Mouse (Mus musculus) lung, postnatal 10 days (tissue): ENCODE measurements at regions not wholly inside any gene's neighbourhood (a gene's known extent, or its start where the extent isn't known, plus 50 kb on each side); places are given as distances from the start of the nearest gene placed in this dataset.

ENCODE experiments used
- DNase-seq: peaks from one replicate; pipeline ENCODE4 v3.0.0; 2021

- peak; percentile 84 for DNase-seq
Measured at GRCm38 (mm10) chrX:96019556-96019955, 62.8 kb upstream of the Las1l start.

- DNase-seq, result no peak
Measured at GRCm38 (mm10) chrX:96020407-96020806, 63.6 kb upstream of the Las1l start.

GRCm38 (mm10) chrX:96025374-96025773, 68.6 kb upstream of the Las1l start:
- no peak for DNase-seq

GRCm38 (mm10) chrX:96025876-96026275, 69.1 kb upstream of the Las1l start:
- peak; percentile 68 for DNase-seq

GRCm38 (mm10) chrX:96031591-96031990, 64.3 kb upstream of the Msn start:
- DNase-seq, result peak; percentile 52

GRCm38 (mm10) chrX:96035307-96035706, 60.5 kb upstream of the Msn start:
- DNase-seq, result no peak

GRCm38 (mm10) chrX:96042193-96042592, 53.6 kb upstream of the Msn start:
- DNase-seq, result no peak
